Mouse (Mus musculus): ENCODE results near the gene Olfr370. TPM values are rescaled to one million over a fixed set of nuclear protein-coding genes. Genes with fewer than 3 reads are reported as not detected.

Gene Olfr370
- polyA plus RNA-seq, 1 experiment from 2014 or later: not detected

DNA sequence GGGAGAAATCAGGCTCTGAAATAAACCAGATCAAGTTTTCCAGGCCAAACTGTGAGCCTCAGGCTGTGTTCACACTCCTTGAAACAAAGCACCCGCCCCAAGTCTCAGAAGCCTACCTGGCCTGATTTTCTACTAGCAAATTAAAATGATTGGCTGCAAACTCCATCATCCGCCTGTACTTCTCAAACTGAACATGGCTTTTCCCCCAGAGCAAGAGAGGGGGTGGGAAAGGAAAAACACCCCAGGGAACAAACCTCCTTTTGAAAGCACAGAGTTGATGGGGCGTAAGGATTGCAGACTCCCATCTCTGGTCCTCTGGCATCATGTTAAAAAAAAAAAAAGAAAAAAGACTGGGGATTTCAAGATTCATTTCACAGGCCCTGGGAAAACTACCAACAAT lies 57.1 kb downstream of the Olfr370 start:
- 74% methylated on average over 3 of the region's 3 CpGs for WGBS
- H3K4me1 ChIP-seq (ENCODE audit: control insufficient read depth, insufficient read depth, low read length): peaks cover 16% of the 10 kb centered on the region
- DNase-seq (ENCODE audit: low spot score, missing footprints): no peak
- peak overlapping the region; percentile 88 for H3K4me2 ChIP-seq
- no peaks in the 10 kb centered on the region for H3K27me3 ChIP-seq (ENCODE audit: control insufficient read depth, insufficient read depth, low read length)
- H3K36me3 ChIP-seq (ENCODE audit: control insufficient read depth, insufficient read depth, low read length): no peaks in the 10 kb centered on the region
- H3K4me3 ChIP-seq (ENCODE audit: low read depth, low read length): peak overlapping the region; percentile 89
- H3K9me3 ChIP-seq (ENCODE audit: control insufficient read depth, low read length): no peaks in the 10 kb centered on the region
- no peak overlapping the region for H3K27ac ChIP-seq (ENCODE audit: low read depth, low read length)
- H3K9ac ChIP-seq (ENCODE audit: low read length): peak overlapping the region; percentile 46
- ATAC-seq (ENCODE audit: low FRiP score): no peak

DNA sequence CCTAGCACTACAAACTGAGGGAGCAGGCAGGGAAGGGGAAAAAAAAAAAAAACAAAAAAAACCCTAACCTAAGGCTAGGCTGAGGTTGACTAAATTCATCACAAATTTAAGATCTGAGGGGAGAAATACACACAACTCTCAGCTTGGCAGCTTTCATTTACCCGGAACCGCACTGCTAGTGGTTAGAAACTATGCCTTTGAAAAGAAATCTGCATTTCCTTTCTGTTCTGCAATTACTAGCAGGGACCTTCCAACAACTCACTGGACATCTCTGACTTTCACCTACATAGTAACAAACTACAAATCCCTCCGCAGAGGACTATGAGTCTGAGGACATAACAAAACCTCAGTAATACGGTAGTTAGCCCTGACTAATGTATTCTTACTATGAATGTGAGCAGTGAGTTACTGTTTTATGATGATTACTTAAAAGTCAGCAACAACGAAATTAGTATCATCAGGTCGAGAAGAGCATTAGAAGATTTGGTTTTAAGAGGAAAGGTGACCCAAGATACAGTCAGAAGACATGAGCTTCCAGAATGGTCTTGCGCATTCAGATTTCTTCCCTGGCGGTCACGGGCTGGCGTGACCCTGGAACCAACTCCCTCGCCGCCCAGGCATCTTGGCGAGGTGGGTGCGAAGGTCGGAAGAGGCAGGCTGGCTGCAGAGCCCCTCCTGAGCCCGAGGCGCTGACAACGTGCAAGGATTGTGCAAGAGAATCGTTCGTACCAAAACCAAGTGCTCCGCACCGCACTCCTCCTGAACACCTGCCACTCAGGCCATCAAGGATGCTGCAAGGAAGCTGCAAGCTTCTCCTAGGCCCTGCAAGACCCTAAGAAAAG lies 58.0 kb downstream of the Olfr370 start:
- Histone ChIP-seq H3K27ac (ENCODE audit: low read depth, low read length) (peak overlapping the region; percentile 67), H3K36me3 (ENCODE audit: control insufficient read depth, insufficient read depth, low read length) (no peaks in the 10 kb centered on the region), H3K9me3 (ENCODE audit: control insufficient read depth, low read length) (no peaks in the 10 kb centered on the region), H3K27me3 (ENCODE audit: control insufficient read depth, insufficient read depth, low read length) (no peaks in the 10 kb centered on the region), H3K4me2 (peak overlapping the region; percentile 88), H3K4me3 (ENCODE audit: low read depth, low read length) (peak overlapping the region; percentile 89), H3K9ac (ENCODE audit: low read length) (peak overlapping the region; percentile 92), H3K4me1 (ENCODE audit: control insufficient read depth, insufficient read depth, low read length) (peaks cover 18% of the 10 kb centered on the region)
- DNase-seq (ENCODE audit: low spot score, missing footprints): peak; percentile 91
- 7% methylated on average over 22 of the region's 22 CpGs for WGBS
- no peak for ATAC-seq (ENCODE audit: low FRiP score)

DNA sequence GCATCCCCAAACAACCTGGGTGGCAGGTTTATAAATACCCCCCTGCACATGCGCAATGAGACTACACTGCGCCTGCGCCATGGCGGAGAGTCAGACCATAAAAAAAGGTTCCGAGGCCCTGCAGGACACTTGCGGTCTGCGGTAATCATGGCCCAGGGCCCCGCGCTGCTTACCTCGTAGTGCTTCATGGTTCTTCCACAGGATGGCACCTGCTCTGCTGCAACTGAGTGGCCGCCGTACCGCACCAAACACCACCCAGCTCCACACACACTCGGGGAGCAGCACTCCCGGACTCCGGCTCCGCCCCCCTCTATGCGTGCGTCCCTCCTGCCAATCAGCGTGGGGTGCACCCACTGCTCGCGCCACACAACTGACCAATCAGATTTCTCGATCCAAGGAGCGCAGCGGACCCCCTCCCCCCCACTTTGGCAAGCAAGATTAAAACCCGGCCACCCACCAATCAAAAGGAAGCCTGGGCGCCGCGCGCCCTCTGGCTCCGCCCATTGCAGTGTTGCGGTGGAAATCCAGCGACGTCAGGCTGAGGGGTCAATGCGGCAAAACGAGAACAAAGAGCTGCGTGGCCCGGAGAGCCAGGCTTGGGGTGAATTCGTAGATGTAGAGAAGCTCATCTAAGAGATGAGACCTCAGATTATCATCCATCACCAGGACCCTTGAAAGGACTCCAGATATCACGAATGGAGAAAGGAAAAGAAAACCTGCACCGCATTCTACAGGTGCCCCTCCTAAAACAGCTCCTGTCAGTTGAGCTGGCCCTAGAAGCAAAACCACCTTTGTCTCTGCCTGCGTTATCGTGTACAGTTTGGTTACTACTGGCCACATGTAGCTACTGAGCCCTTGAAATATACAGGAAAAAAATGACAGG lies 58.8 kb downstream of the Olfr370 start:
- DNase-seq (ENCODE audit: low spot score, missing footprints): peak; percentile 99
- Histone ChIP-seq H3K27ac (ENCODE audit: low read depth, low read length) (peak overlapping the region; percentile 93), H3K4me3 (ENCODE audit: low read depth, low read length) (peak overlapping the region; percentile 89), H3K36me3 (ENCODE audit: control insufficient read depth, insufficient read depth, low read length) (no peaks in the 10 kb centered on the region), H3K9ac (ENCODE audit: low read length) (peak overlapping the region; percentile 92), H3K4me1 (ENCODE audit: control insufficient read depth, insufficient read depth, low read length) (peaks cover 18% of the 10 kb centered on the region), H3K27me3 (ENCODE audit: control insufficient read depth, insufficient read depth, low read length) (no peaks in the 10 kb centered on the region), H3K9me3 (ENCODE audit: control insufficient read depth, low read length) (no peaks in the 10 kb centered on the region), H3K4me2 (peak overlapping the region; percentile 88)
- ATAC-seq (ENCODE audit: low FRiP score): peak; percentile 99
- WGBS: under 1% methylated on average over 43 of the region's 43 CpGs

Other genes starting within 250 kb of the Olfr370 start
- 0.08 TPM in 1 of 2 replicates, not detected in the other for gene Ucp1, start 245.4 kb upstream of the Olfr370 start, polyA plus RNA-seq (2014; fragmentation: Nextera tagmentation; extraction: Ambion mirVana)
- gene Elmod2, start 203.3 kb upstream of the Olfr370 start, polyA plus RNA-seq (2014; fragmentation: Nextera tagmentation; extraction: Ambion mirVana): 28.9 and 29.8 TPM in 2 replicates
- gene Mgat4d, start 187.3 kb upstream of the Olfr370 start, polyA plus RNA-seq (2014; fragmentation: Nextera tagmentation; extraction: Ambion mirVana): not detected in 2 replicates
- 5.4 and 6.1 TPM in 2 replicates for gene Clgn, start 145.9 kb upstream of the Olfr370 start, polyA plus RNA-seq (2014; fragmentation: Nextera tagmentation; extraction: Ambion mirVana)
- gene Scoc, start 77.4 kb upstream of the Olfr370 start, polyA plus RNA-seq (2014; fragmentation: Nextera tagmentation; extraction: Ambion mirVana): 199 and 213 TPM in 2 replicates
- 351 and 359 TPM in 2 replicates for gene Ndufb7, start 30.9 kb downstream of the Olfr370 start, polyA plus RNA-seq (2014; fragmentation: Nextera tagmentation; extraction: Ambion mirVana)
- gene Tecr, start 72.2 kb downstream of the Olfr370 start, polyA plus RNA-seq (2014; fragmentation: Nextera tagmentation; extraction: Ambion mirVana): 680 and 686 TPM in 2 replicates
- gene Dnajb1, start 72.4 kb downstream of the Olfr370 start, polyA plus RNA-seq (2014; fragmentation: Nextera tagmentation; extraction: Ambion mirVana): 61.1 and 71.3 TPM in 2 replicates
- gene Gipc1, start 116.9 kb downstream of the Olfr370 start, polyA plus RNA-seq (2014; fragmentation: Nextera tagmentation; extraction: Ambion mirVana): 184 TPM in 2 replicates
- 0.31 and 0.37 TPM in 2 replicates for gene Ptger1, start 130.9 kb downstream of the Olfr370 start, polyA plus RNA-seq (2014; fragmentation: Nextera tagmentation; extraction: Ambion mirVana)
- 18.6 and 20.3 TPM in 2 replicates for gene Pkn1, start 163.4 kb downstream of the Olfr370 start, polyA plus RNA-seq (2014; fragmentation: Nextera tagmentation; extraction: Ambion mirVana)
- gene Ddx39, start 179.4 kb downstream of the Olfr370 start, polyA plus RNA-seq (2014; fragmentation: Nextera tagmentation; extraction: Ambion mirVana): 223 and 253 TPM in 2 replicates
- gene Adgre5, start 205.5 kb downstream of the Olfr370 start, polyA plus RNA-seq (2014; fragmentation: Nextera tagmentation; extraction: Ambion mirVana): 10.9 and 12.8 TPM in 2 replicates